Mouse (Mus musculus) midbrain, embryonic 13.5 days (tissue): ENCODE results near the gene Cep350. TPM values are rescaled to one million over a fixed set of nuclear protein-coding genes. Genes with fewer than 3 reads are reported as not detected.
"Not testable (repeated sequence)": the region's sequence is repeated elsewhere in the genome, so short reads cannot be mapped to it uniquely, and the experiment has no call there.

ENCODE experiments used
- ATAC-seq: fragments of 200-750 bp; cut with Nextera tagmentation; 2 replicates; pipeline ENCODE4 v1.8.0; 2017; ENCODE audit warnings: mild to moderate bottlenecking, moderate TSS enrichment, moderate library complexity
- H3K27ac ChIP-seq: fragments of 300-500 bp; sonication (generic); 2 replicates; pipeline ENCODE4 v1.5.1; 2015; ENCODE audit warnings: inconsistent platforms, mild to moderate bottlenecking, moderate library complexity
- H3K27me3 ChIP-seq: fragments of 300-500 bp; sonication (generic); 2 replicates; pipeline ENCODE4 v1.6.1; 2015; ENCODE audit warnings: mild to moderate bottlenecking, inconsistent platforms
- H3K36me3 ChIP-seq: fragments of 300-500 bp; sonication (generic); 2 replicates; pipeline ENCODE4 v1.6.1; 2015; ENCODE audit warnings: mild to moderate bottlenecking, inconsistent platforms
- H3K4me1 ChIP-seq: fragments of 300-500 bp; sonication (generic); replicated peaks from 2 replicates; pipeline ENCODE4 v1.6.1; 2015; ENCODE audit warnings: inconsistent platforms
- H3K4me2 ChIP-seq: fragments of 300-500 bp; sonication (generic); replicated peaks from 2 replicates; pipeline ENCODE4 v1.6.1; 2015; ENCODE audit warnings: moderate library complexity, mild to moderate bottlenecking, inconsistent platforms
- H3K4me3 ChIP-seq: fragments of 300-500 bp; sonication (generic); replicated peaks from 2 replicates; pipeline ENCODE4 v1.5.1; 2015; ENCODE audit warnings: mild to moderate bottlenecking, inconsistent platforms
- H3K9ac ChIP-seq: fragments of 300-500 bp; sonication (generic); replicated peaks from 2 replicates; pipeline ENCODE4 v1.6.1; 2015; ENCODE audit warnings: mild to moderate bottlenecking, inconsistent platforms
- H3K9me3 ChIP-seq: fragments of 300-500 bp; sonication (generic); 2 replicates; pipeline ENCODE4 v1.6.1; 2016; ENCODE audit warnings: mild to moderate bottlenecking, inconsistent platforms
- WGBS: fragments of 180-500 bp; shearing (Covaris S2); methylation state at CpG from one replicate; pipeline ENCODE4 v1.1.7; 2015; 5-methylcytosine and 5-hydroxymethylcytosine counted together
- polyA plus RNA-seq: library from polyadenylated mRNA; unstranded; fragments of >200 nt; fragmentation: Nextera tagmentation; extraction: Ambion mirVana; gene quantifications from 2 replicates; pipeline ENCODE4 v1.2.1, GENCODE M21; 2015

The Cep350 gene
- polyA plus RNA-seq, 1 experiment from 2014 or later, result 11.2 TPM

DNA sequence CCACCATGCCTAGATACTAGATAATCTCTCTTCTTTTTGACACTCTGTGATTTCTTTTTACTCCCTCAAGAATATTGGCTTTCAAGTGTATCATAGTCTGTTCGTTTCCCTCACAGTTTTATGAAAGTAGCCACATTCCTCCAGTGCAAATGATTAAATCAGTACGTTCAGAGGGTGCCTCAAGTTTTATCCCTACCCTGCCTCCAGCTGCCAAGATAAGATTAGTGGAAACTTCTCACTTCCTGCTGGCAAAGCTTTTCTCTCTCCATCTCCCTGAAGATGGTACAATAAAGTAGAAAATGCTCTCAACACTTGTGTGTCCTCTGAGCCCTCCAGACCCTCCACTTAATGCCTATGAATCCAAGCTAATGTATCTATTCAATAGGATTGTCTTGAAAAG is 1.9 kb upstream of the Cep350 start:
- no peak overlapping the region for H3K9ac ChIP-seq
- WGBS, result 70% methylated on average over 2 of the region's 2 CpGs
- peaks cover 28% of the 10 kb centered on the region for H3K4me1 ChIP-seq
- no peaks in the 10 kb centered on the region for H3K36me3 ChIP-seq
- H3K4me3 ChIP-seq, result no peak overlapping the region
- no peak overlapping the region for H3K27ac ChIP-seq
- H3K27me3 ChIP-seq, result no peaks in the 10 kb centered on the region
- H3K4me2 ChIP-seq, result no peak overlapping the region
- no peak for ATAC-seq
- H3K9me3 ChIP-seq, result no peaks in the 10 kb centered on the region

DNA sequence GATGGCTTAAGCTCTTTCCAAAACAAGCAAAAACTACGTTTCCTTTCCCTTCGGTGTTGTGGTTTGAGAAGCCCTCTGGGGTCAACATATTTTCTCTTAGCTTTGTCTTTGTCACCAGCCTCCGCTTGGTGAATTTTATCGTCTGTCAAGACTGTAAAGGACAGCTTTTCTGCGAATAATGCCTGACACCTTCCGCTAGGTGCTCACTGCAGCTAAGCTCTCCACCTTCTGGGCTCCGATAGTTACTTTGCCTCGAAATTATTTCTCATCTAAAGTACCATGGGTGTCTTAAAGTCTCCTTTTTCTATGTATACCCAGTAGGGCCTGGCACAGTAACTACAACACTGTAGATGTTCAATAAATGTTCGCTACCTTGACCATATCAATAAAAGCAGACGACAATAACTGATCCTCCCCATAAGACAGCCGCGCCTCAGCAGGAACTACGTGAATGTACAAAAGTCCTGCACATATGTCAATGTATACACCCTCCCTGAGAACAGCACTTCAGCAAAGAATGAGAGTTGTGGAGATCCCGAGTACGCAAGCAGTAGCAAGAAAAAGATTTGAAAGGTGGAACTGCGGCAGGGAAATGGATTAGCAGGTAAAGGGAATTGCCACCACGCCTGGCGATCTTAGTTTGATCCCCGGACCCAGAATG is 794 bp upstream of the Cep350 start:
- H3K9me3 ChIP-seq, result no peaks in the 10 kb centered on the region

DNA sequence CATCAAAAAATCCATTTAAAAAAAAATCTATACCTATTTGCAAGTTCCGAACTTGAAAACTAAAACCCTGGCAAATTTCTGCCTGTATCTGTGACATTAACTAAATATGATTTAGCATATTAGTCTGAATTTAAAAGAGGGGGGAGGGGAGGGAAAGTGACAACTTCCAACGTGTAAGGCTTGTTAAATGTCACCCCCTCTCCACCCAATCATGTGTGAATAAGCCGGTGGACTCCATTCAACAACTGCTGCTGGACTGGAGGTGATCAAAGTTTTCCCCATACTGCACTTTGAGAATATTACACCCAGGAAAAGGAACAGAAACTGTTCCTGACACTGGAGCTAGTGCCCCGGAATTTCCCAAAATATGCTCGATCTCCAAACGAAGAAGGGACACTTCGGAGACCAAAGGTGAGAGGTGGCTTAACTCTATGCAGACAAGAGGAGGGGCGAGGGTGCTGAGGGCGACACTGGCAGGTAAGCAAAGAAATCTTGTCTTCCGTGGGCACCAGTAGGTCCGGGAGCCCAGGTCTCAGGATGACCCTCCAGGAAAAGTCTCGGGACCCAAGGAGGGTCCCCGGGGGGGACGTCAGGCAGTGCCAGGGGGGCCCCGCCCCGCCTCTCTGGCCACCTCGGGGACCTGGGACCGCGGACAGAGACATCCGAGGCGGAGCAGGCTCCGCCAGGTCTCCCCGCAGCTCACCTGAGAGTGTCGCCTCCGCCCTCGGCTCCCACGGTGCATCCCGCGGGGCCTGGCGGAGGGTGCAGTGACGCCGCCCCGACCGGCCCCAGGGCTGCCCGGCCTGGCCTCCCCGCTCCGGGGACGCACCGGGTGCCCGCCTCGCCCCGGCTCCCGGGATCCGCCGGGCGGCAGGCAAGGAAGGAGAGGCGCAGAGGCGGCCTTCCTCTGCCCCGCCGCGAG is 648 bp downstream of the Cep350 start:
- no peaks in the 10 kb centered on the region for H3K9me3 ChIP-seq
- ATAC-seq, result no peak; the same call in none of the 2 replicates
- 2% methylated on average over 43 of the region's 51 CpGs for WGBS

More for the DNA sequence above, 794 bp upstream of the Cep350 start:
- ATAC-seq, result peak; percentile 18; the same call in 1 of the 2 replicates
- Histone ChIP-seq H3K4me1 (peaks cover 33% of the 10 kb centered on the region), H3K27me3 (no peaks in the 10 kb centered on the region), H3K4me2 (peak overlapping the region; percentile 71), H3K27ac (peak overlapping the region; percentile 94), H3K9ac (peak overlapping the region; percentile 67), H3K4me3 (peak overlapping the region; percentile 99), H3K36me3 (no peaks in the 10 kb centered on the region)
- 5% methylated on average over 19 of the region's 19 CpGs for WGBS

DNA sequence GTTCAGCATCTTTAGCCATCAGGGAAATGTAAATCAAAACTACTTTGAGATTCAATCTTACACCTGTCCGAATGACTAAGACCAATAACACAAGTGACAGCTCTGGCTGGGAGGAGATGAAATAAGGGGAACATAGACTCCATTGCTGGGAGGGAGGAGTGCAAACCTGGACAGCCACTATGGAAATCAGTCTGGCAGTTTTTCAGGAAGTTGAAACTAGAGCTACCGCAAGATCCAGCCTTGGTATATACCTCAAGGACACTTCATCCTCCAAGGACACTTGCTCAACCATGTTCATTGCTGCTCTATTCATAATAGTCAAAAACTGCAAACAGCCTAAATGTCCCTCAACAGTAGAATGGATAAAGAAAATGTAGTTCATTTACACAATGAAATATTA is 23.9 kb downstream of the Cep350 start:
- Histone ChIP-seq H3K27ac (no peak overlapping the region), H3K9ac (no peak overlapping the region), H3K9me3 (0 out of 2 replicates have a peak, but pooled peaks cover 3% of the 10 kb centered on the region), H3K27me3 (no peaks in the 10 kb centered on the region), H3K4me2 (no peak overlapping the region), H3K4me3 (no peak overlapping the region), H3K36me3 (peaks cover 69% of the 10 kb centered on the region), H3K4me1 (no peaks in the 10 kb centered on the region)
- no peak for ATAC-seq
- WGBS, result 97% methylated on average over 2 of the region's 2 CpGs

More for the DNA sequence above, 648 bp downstream of the Cep350 start:
- Histone ChIP-seq H3K9ac (peak overlapping the region; percentile 98), H3K36me3 (no peaks in the 10 kb centered on the region), H3K4me2 (peak overlapping the region; percentile 78), H3K4me1 (peaks cover 33% of the 10 kb centered on the region), H3K27ac (peak overlapping the region; percentile 95), H3K4me3 (peak overlapping the region; percentile 99), H3K27me3 (no peaks in the 10 kb centered on the region)

DNA sequence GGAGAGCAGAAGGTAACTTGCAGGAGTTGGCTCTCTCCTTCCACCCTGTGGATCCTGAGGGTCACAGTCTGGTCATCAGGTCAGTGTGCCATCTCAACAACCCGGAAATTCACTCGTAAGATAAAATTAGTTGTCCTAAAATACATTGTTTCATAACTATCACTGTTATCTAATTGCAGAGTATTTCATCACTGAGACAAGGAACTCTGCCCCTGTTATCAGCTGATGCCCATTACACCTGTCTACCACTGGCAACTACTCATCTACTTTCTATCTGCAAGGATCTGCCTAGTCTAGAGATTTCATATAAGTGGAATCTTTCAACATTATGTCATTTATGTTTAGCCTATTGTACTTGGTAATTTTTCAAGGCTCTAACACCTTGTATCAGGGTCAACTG is 28.7 kb downstream of the Cep350 start:
- no peak for ATAC-seq
- H3K4me2 ChIP-seq, result no peak overlapping the region
- 95% methylated on average over 2 of the region's 2 CpGs for WGBS

GRCm38 (mm10) chr1:155937416-155937815 is 35.6 kb downstream of the Cep350 start:
- no peak for ATAC-seq
- Histone ChIP-seq H3K27me3 (no peaks in the 10 kb centered on the region), H3K4me3 (no peak overlapping the region), H3K9ac (no peak overlapping the region), H3K36me3 (peaks cover 61% of the 10 kb centered on the region), H3K9me3 (no peaks in the 10 kb centered on the region), H3K27ac (no peak overlapping the region), H3K4me2 (no peak overlapping the region), H3K4me1 (no peaks in the 10 kb centered on the region)
- 96% methylated on average over 2 of the region's 2 CpGs for WGBS

More for the DNA sequence above, 28.7 kb downstream of the Cep350 start:
- Histone ChIP-seq H3K27me3 (no peaks in the 10 kb centered on the region), H3K4me3 (no peak overlapping the region), H3K9me3 (0 out of 2 replicates have a peak, but pooled peaks cover 3% of the 10 kb centered on the region), H3K9ac (no peak overlapping the region), H3K36me3 (peaks cover 49% of the 10 kb centered on the region), H3K4me1 (no peaks in the 10 kb centered on the region), H3K27ac (no peak overlapping the region)

DNA sequence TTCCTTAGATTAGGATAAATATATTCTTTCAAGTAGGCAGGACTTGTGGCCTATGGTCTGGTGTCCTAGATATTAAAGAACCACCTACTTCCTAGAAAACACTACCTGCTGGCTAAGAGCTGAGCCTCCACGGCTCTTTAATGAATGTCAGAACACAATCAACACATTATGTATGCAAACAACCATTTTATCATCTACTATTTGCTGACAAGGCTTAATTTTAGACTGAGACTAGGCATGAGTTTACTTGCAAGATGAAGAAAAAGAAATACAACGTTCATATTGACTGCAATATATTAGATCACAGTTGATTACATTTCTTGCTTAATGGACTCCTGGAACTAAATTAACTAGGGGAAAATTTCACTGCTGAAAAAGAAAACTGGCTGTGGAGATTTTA is 38.4 kb downstream of the Cep350 start:
- Histone ChIP-seq H3K9ac (no peak overlapping the region), H3K27ac (no peak overlapping the region), H3K4me3 (no peak overlapping the region), H3K36me3 (peaks cover 63% of the 10 kb centered on the region), H3K9me3 (no peaks in the 10 kb centered on the region), H3K27me3 (no peaks in the 10 kb centered on the region), H3K4me1 (no peaks in the 10 kb centered on the region), H3K4me2 (no peak overlapping the region)
- ATAC-seq, result no peak
- WGBS, result 92% methylated on average over 2 of the region's 2 CpGs

- no peak for ATAC-seq
- peaks cover 78% of the 10 kb centered on the region for H3K36me3 ChIP-seq
These were observed 69.5 kb downstream of the Cep350 start for GRCm38 (mm10) chr1:155903561-155903960.

DNA sequence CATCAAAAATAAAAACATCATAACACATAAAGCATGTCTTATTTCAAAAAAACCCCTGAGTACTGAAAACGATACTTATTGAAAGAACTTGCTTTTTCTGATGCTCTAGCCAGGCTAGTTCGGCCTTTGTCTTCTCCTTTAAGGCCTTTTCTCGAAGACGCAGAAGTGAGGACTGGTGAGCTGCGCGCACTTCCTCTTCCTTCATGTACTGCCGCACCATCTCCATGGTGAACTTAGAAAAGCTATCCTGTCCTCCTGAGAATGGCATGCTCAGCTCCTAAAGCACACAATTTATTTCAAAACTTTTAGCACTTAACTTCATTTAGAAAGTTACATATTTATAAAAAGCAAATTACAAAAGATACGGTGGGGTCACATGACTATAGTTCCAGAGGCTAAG is 71.7 kb downstream of the Cep350 start:
- ATAC-seq, result no peak
- peaks cover 76% of the 10 kb centered on the region for H3K36me3 ChIP-seq
- no peak overlapping the region for H3K27ac ChIP-seq
- H3K4me2 ChIP-seq, result no peak overlapping the region
- H3K4me1 ChIP-seq, result no peaks in the 10 kb centered on the region
- 95% methylated on average over 8 of the region's 8 CpGs for WGBS
- no peaks in the 10 kb centered on the region for H3K27me3 ChIP-seq
- no peak overlapping the region for H3K4me3 ChIP-seq
- H3K9ac ChIP-seq, result no peak overlapping the region
- no peaks in the 10 kb centered on the region for H3K9me3 ChIP-seq

More at GRCm38 (mm10) chr1:155903561-155903960, 69.5 kb downstream of the Cep350 start:
- WGBS, result 96% methylated on average over 3 of the region's 3 CpGs
- Histone ChIP-seq H3K9ac (no peak overlapping the region), H3K9me3 (no peaks in the 10 kb centered on the region), H3K4me3 (no peak overlapping the region), H3K4me2 (no peak overlapping the region), H3K27me3 (no peaks in the 10 kb centered on the region), H3K27ac (no peak overlapping the region), H3K4me1 (no peaks in the 10 kb centered on the region)

- ATAC-seq, result no peak
These were observed 78.7 kb downstream of the Cep350 start for GRCm38 (mm10) chr1:155894382-155894781.

DNA sequence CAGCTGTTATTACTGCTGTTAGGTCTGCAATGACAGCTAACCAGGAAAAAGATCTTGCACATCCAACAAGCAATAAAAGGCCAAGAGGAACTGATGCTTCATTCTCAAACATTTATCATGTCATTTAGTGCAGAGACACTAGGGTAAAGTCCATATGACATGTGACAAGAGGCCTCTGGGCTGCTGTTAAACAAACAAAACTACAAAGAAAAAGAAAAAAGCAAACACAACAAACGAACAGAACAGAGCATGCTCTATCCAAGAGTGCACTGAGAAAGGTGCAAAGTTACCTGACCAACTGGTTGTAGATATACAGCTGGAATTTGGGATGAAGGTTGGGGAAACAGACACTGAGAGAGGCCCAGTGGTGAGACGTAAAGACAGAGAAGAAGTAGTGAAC is 86.2 kb downstream of the Cep350 start:
- H3K9me3 ChIP-seq, result no peaks in the 10 kb centered on the region
- 88% methylated on average over 2 of the region's 2 CpGs for WGBS
- peaks cover 50% of the 10 kb centered on the region for H3K36me3 ChIP-seq

More at GRCm38 (mm10) chr1:155894382-155894781, 78.7 kb downstream of the Cep350 start:
- no peak overlapping the region for H3K27ac ChIP-seq
- no peak overlapping the region for H3K4me2 ChIP-seq
- H3K4me1 ChIP-seq, result no peaks in the 10 kb centered on the region
- no peaks in the 10 kb centered on the region for H3K27me3 ChIP-seq
- H3K36me3 ChIP-seq, result peaks cover 71% of the 10 kb centered on the region
- H3K9me3 ChIP-seq, result no peaks in the 10 kb centered on the region
- WGBS, result 96% methylated on average over 10 of the region's 10 CpGs
- H3K4me3 ChIP-seq, result no peak overlapping the region
- no peak overlapping the region for H3K9ac ChIP-seq

DNA sequence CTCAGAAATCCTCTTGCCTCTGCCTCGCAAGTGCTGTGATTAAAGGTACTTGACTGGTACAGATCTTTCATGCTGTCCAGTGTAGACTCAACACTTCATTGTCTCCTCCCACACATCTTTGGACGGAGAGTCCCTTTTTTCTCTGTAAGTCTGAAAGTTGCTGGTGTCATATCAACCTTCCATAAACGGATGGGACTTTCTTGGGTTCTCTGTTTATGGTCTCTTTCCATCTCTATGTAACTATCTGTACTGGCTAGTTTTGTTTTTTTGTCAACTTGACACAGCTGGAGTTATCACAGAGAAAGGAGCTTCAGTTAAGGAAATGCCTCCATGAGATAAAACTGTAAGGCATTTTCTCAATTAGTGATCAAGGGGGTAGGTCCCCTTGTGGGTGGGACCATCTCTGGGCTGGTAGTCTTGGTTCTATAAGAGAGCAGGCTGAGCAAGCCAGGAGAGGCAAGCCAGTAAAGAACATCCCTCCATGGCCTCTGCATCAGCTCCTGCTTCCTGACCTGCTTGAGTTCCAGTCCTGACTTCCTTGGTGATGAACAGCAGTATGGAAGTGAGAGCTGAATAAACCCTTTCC is 90.3 kb downstream of the Cep350 start:
- not testable (repeated sequence) for H3K9ac ChIP-seq, H3K4me3 ChIP-seq, H3K9me3 ChIP-seq, H3K4me2 ChIP-seq, ATAC-seq, H3K27ac ChIP-seq, H3K27me3 ChIP-seq, H3K4me1 ChIP-seq
- peaks cover 55% of the 10 kb centered on the region for H3K36me3 ChIP-seq
- 90% methylated on average over 3 of the region's 3 CpGs for WGBS

More for the DNA sequence above, 86.2 kb downstream of the Cep350 start:
- no peak for ATAC-seq
- H3K4me3 ChIP-seq, result no peak overlapping the region
- no peak overlapping the region for H3K4me2 ChIP-seq
- H3K9ac ChIP-seq, result no peak overlapping the region
- H3K4me1 ChIP-seq, result no peaks in the 10 kb centered on the region
- H3K27ac ChIP-seq, result no peak overlapping the region
- H3K27me3 ChIP-seq, result no peaks in the 10 kb centered on the region
